Mouse (Mus musculus) kidney, adult 2 months (tissue): ENCODE results near the gene Mpg. TPM values are rescaled to one million over a fixed set of nuclear protein-coding genes. Genes with fewer than 3 reads are reported as not detected.

ENCODE experiments used
- DNase-seq: peaks from one replicate; pipeline ENCODE4 v3.0.0; 2021
- H3K27ac ChIP-seq: fragments of 200-500 bp; 2 replicates; pipeline ENCODE4 v1.5.1; 2012; ENCODE audit warnings: low read depth, low read length, control low read depth, inconsistent platforms; ENCODE audit not compliant: insufficient read depth
- H3K27me3 ChIP-seq: fragments of 200-500 bp; replicated peaks from 2 replicates; pipeline ENCODE4 v1.6.1; 2012; ENCODE audit warnings: mild to moderate bottlenecking, moderate library complexity, low read length, inconsistent platforms; ENCODE audit not compliant: control insufficient read depth, insufficient read depth
- H3K36me3 ChIP-seq: fragments of 200-500 bp; 2 replicates; pipeline ENCODE4 v1.6.1; 2012; ENCODE audit warnings: mild to moderate bottlenecking, moderate library complexity, low read length, inconsistent platforms; ENCODE audit not compliant: control insufficient read depth, insufficient read depth
- H3K4me1 ChIP-seq: fragments of 200-500 bp; 2 replicates; pipeline ENCODE4 v1.6.1; 2011; ENCODE audit warnings: low read length; ENCODE audit not compliant: control insufficient read depth, insufficient read depth
- H3K4me3 ChIP-seq: fragments of 200-500 bp; 2 replicates; pipeline ENCODE4 v1.5.1; 2011; ENCODE audit warnings: mild to moderate bottlenecking, low read depth, low read length, control low read depth; ENCODE audit not compliant: insufficient read depth
- CTCF ChIP-seq: fragments of 200-500 bp; conservative IDR thresholded peaks from 2 replicates; pipeline ENCODE4 v1.5.1; 2011; ENCODE audit warnings: low read depth, mild to moderate bottlenecking, control low read depth, low read length, moderate library complexity, mixed read lengths; ENCODE audit not compliant: insufficient read depth, insufficient read length
- POLR2A ChIP-seq: fragments of 200-500 bp; IDR thresholded peaks from one replicate; pipeline ENCODE4 v1.6.1; 2011; ENCODE audit warnings: low read depth, low read length, control low read depth
- WGBS: fragments of 180-500 bp; shearing (Covaris S2); methylation state at CpG from one replicate; pipeline ENCODE4 v1.1.7; 2018; 5-methylcytosine and 5-hydroxymethylcytosine counted together
- polyA plus RNA-seq: library from polyadenylated mRNA; depleted of rRNA; stranded (reverse); fragments of >200 nt; gene quantifications from 2 replicates; pipeline ENCODE4 v1.2.3, GENCODE M21; 2012; rRNA removed

Gene Mpg
- polyA plus RNA-seq: 12.5 and 13.4 TPM in 2 replicates

DNA sequence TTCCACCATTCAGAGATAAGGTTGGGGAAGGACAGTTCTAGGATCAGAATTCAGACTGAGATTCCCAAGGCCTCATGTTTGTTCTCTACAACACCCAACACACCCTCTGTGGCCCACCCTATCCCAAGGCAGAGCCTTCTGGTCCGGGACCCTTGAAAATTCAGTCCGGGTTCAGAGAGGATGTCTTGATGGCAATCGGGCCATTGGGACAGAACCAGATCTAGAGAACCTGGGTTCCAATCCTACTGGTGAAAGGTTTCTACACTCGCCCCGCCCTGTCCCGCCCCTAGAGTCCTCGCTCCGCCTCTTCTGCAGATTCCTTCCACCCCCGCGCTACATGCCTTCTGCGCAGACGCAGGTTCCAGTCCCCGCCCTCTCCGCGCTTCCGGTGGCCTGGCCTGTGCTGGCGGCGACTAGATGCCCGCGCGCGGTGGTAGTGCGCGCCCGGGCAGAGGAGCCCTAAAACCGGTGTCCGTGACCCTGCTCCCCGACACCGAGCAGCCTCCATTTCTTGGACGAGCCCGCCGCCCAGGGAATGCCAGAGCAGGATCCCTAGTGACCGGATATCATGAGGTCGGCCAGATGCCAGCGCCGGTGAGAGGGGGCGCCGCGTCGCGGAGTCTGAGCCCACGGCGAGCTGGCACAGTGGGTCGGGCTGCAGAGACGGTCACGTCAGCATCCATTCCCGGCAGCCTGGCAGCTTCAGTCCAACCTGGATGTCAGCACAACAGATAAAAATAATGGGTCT, at the start of gene Mpg:
Gene Mpg (plus strand): TSS at position 382 of the 748 bp plus-strand sequence.
- Histone ChIP-seq H3K4me3 (peak within 1 kb of the TSS; percentile 71), H3K27ac (peak within 1 kb of the TSS; percentile 87), H3K36me3 (no peaks in the 10 kb centered on the region), H3K27me3 (no peaks in the 10 kb centered on the region), H3K4me1 (peaks cover 37% of the 10 kb centered on the region)
- WGBS: 3% methylated on average over 47 of the region's 47 CpGs
- TF ChIP-seq CTCF (no peak), POLR2A (peak; percentile 78)
- DNase-seq: peak; percentile 93

DNA sequence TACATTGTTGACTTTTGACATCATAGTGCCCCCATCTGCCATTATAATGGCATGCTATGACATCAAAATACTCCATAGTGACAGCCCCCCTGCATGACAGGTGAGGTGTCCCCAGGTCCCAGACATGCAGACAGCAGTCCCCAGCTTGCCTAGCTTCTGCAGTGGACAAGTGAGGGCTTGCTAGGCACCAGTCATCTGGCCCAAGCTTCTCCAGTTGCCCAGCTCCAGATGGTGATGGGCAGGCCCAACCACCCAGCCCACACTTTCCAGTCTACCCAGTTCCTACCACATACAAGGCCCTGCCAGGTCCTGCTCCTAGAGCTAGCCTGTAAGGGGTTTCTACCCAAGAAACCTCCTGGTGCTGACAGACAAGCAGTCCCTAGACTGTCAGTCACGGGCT, 47.8 kb upstream of the Mpg start:
- Histone ChIP-seq H3K27ac (no peak overlapping the region), H3K4me1 (no peaks in the 10 kb centered on the region), H3K27me3 (no peaks in the 10 kb centered on the region), H3K36me3 (no peaks in the 10 kb centered on the region), H3K4me3 (no peak overlapping the region)
- no peak for DNase-seq
- WGBS: 82% methylated on average over 1 of the region's 1 CpGs
- TF ChIP-seq POLR2A (no peak), CTCF (no peak)

DNA sequence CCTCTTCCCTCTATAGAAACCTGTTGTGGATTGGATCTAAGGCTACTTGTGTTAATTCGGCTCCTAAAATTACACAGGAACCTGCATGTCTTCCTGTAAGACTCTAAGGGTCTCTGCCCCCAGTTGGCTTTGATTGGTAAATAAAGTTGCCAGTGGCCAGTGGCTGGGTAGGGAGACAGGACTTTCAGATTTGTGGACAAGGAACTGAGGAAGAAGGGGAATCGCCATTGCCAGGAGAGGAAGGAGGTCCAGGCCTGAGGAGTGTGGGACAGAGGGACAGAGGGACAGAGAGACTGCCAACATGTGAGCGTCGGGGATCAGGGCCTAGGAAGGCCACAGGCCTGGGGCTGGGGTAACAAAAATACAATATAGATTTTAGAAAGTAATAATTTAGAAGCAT, 45.1 kb upstream of the Mpg start:
- H3K36me3 ChIP-seq: no peaks in the 10 kb centered on the region
- no peak overlapping the region for H3K4me3 ChIP-seq
- DNase-seq: no peak
- no peak for TF ChIP-seq POLR2A
- TF ChIP-seq CTCF: no peak
- WGBS: 83% methylated on average over 4 of the region's 4 CpGs
- no peak overlapping the region for H3K27ac ChIP-seq
- H3K4me1 ChIP-seq: no peaks in the 10 kb centered on the region
- no peaks in the 10 kb centered on the region for H3K27me3 ChIP-seq

DNA sequence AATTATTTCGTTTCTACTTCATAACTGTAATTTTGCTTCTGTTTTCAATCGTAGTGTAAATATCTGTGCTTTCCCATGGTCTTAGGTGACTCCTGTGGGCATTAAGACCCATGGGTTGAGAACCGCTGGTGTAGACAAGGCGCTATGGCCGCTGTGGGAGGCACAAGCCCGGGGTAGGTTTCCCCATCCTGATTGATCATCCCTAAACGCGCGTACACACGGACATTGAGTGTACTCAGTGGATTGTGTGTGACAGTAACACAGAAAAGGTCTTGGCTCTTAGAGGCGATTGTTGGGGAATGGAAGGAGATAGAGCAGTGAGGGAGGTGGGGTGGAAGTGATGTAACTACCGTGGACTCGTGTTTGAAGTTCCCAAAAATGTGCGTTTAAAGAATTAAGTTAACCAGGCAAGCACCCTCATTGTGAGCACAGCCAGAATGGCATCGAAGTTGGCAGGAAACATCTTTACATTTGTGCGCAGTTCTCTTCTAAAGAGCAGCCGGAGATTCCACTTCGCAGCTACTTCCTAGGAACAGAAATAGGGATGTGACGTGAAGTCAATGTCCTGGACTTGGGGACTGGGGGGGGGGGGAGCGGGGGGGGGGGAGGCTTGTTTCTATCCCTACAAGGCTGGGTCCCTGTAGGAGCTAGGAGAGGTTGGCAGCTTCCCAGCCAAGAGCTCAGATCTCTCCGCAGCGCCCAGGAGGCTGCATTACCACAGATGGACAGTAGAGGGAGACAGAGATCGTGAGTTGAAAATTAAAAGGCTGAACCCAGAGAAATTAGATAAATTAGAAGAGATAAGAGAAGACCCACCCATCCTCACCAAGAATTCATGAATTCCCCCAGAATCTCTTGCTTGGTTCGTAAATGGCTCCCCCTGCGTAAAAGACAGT, 44.1 kb upstream of the Mpg start:
- WGBS: 45% methylated on average over 25 of the region's 25 CpGs
- peak; percentile 82 for DNase-seq
- Histone ChIP-seq H3K4me1 (no peaks in the 10 kb centered on the region), H3K36me3 (no peaks in the 10 kb centered on the region), H3K27me3 (no peaks in the 10 kb centered on the region), H3K4me3 (no peak overlapping the region), H3K27ac (no peak overlapping the region)
- TF ChIP-seq CTCF: peak; percentile 89
- TF ChIP-seq POLR2A: no peak

DNA sequence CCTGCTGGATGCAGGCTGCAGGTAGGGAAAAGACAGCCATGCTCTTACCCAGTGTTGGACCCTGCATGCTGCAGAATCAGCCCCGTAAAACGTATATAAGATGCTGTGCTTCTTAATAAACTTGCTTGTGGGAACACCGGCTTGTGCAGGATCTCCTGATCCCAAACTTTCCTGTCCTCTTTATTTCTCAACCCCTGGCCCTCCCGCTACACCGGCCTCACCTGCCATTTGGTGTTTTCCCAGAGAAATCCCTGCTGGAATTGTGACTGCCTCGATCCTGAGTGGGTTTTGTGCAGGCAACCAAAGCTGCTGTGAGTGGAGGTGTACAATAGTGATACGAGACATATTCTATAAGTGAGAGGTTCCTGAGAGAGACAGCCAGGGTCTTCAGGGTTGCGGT, 41.8 kb upstream of the Mpg start:
- Histone ChIP-seq H3K27me3 (no peaks in the 10 kb centered on the region), H3K4me3 (no peak overlapping the region), H3K27ac (no peak overlapping the region), H3K4me1 (no peaks in the 10 kb centered on the region), H3K36me3 (no peaks in the 10 kb centered on the region)
- DNase-seq: no peak
- TF ChIP-seq CTCF (no peak), POLR2A (no peak)
- 89% methylated on average over 8 of the region's 8 CpGs for WGBS

DNA sequence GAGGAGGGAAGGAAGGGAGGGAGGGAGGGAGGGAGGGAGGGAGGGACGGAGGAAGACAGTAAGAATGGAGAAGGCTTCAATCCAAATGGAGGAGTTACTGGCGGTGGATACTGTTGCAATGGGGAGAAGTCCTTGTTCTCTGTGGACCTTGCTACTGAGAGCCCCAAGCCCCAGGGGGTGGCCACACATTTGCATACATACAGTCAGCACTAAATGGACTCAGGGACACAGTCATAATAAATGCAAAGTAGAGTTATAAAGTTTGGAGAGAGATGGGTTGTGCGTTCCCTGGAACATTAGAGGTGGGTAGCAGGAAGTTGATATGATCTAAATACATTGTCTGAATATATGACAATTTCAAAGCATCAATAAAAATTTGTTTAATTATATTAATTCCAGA, 40.3 kb upstream of the Mpg start:
- Histone ChIP-seq H3K27ac (no peak overlapping the region), H3K27me3 (no peaks in the 10 kb centered on the region), H3K4me1 (no peaks in the 10 kb centered on the region), H3K4me3 (no peak overlapping the region), H3K36me3 (no peaks in the 10 kb centered on the region)
- DNase-seq: no peak
- WGBS: 65% methylated on average over 3 of the region's 3 CpGs
- TF ChIP-seq POLR2A (no peak), CTCF (no peak)

DNA sequence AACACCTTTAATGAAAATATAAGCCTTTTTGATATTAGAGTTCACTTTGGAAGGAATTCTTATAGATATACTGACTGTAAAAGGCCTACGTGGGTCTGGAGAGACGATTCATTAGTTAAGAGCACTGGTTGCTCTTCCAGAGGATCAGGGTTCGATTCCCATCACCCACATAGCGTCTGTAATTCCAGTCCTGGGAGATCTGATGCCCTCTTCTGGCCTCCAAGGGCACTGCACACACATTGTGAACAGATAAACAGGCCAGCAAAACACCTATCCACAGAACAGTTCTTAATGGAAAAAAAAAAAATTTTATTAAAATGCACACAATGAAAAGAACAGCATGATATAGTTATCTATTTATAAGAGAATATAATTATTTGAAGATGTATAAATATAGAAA, 39.0 kb upstream of the Mpg start:
- Histone ChIP-seq H3K36me3 (no peaks in the 10 kb centered on the region), H3K4me1 (no peaks in the 10 kb centered on the region), H3K27me3 (no peaks in the 10 kb centered on the region), H3K27ac (no peak overlapping the region), H3K4me3 (no peak overlapping the region)
- no peak for DNase-seq
- 96% methylated on average over 4 of the region's 4 CpGs for WGBS
- TF ChIP-seq CTCF: 0 out of 2 replicates have a peak, but pooled peaks have one; percentile 7
- no peak for TF ChIP-seq POLR2A
